Mouse (Mus musculus): ENCODE data around the gene Dcpp1. TPM values are rescaled to one million over a fixed set of nuclear protein-coding genes. Genes with fewer than 3 reads are reported as not detected.
"Not testable (repeated sequence)": the region's sequence is repeated elsewhere in the genome, so short reads cannot be mapped to it uniquely, and the experiment has no call there.

Dcpp1 gene
- polyA plus RNA-seq (2016; fragmentation: Nextera tagmentation; extraction: Ambion mirVana) = not detected in 2 replicates

DNA sequence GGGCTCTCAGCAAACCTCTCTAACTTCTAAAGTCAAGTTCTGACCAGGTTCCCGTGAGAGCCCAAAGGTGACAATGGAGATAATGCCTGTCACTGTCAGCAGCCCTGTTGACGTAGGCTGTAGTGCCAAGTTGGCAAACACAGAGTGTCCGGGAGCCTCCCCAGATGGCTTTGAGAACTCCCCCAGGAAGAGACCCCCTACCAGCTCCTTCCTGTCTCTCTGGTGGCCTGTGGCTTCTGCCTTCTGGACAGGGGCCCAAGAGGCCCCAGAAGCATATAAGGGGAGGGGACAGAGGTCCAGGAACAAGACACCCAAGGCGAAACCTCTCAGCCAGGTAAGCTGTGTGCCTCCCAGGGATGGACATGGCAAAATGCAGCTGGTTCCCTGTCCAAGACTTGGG, at the start of gene Dcpp1, which contains the start of gene Dcpp2:
Dcpp1 (plus strand) TSS at position 301 of the 400 bp plus-strand sequence.
Dcpp2 (plus strand) TSS at position 305 of the 400 bp plus-strand sequence.
- H3K9ac ChIP-seq (replicated peaks); ATAC-seq (ENCODE audit: insufficient number of reproducible peaks, insufficient read depth, low FRiP score, low TSS enrichment, low read depth); H3K4me1 ChIP-seq (replicated peaks); H3K4me3 ChIP-seq (replicated peaks); H3K27me3 ChIP-seq; H3K4me2 ChIP-seq; H3K9me3 ChIP-seq; H3K36me3 ChIP-seq; H3K27ac ChIP-seq: not testable (repeated sequence)
- WGBS = 80% methylated on average over 4 of the region's 4 CpGs

GRCm38 (mm10) chr17:23831201-23831600, 49.5 kb upstream of the Dcpp1 start:
- Histone ChIP-seq H3K27ac (no peak overlapping the region), H3K36me3 (peaks cover 11% of the 10 kb centered on the region), H3K9me3 (no peaks in the 10 kb centered on the region), H3K4me3 (replicated peaks) (no peak overlapping the region), H3K27me3 (peaks cover 31% of the 10 kb centered on the region), H3K9ac (replicated peaks) (no peak overlapping the region), H3K4me2 (no peak overlapping the region), H3K4me1 (replicated peaks) (peaks cover 12% of the 10 kb centered on the region; the same call in 1 of the 2 replicates)
- ATAC-seq (ENCODE audit: insufficient number of reproducible peaks, insufficient read depth, low FRiP score, low TSS enrichment, low read depth) = no peak
- 94% methylated on average over 1 of the region's 1 CpGs for WGBS

GRCm38 (mm10) chr17:23836006-23836575, 44.6 kb upstream of the Dcpp1 start, which contains the start of gene Prss33:
Gene Prss33, minus strand, starts transcription at chr17:23836056.
- no peak within 1 kb of the TSS for H3K27ac ChIP-seq
- H3K27me3 ChIP-seq = peaks cover 31% of the 10 kb centered on the region
- H3K4me3 ChIP-seq (replicated peaks) = no peak within 1 kb of the TSS
- no peak for ATAC-seq (ENCODE audit: insufficient number of reproducible peaks, insufficient read depth, low FRiP score, low TSS enrichment, low read depth)
- no peak within 1 kb of the TSS for H3K4me2 ChIP-seq
- no peaks in the 10 kb centered on the region for H3K9me3 ChIP-seq
- WGBS = 76% methylated on average over 8 of the region's 8 CpGs
- no peaks in the 10 kb centered on the region for H3K4me1 ChIP-seq (replicated peaks)
- no peaks in the 10 kb centered on the region for H3K36me3 ChIP-seq
- H3K9ac ChIP-seq (replicated peaks) = no peak within 1 kb of the TSS

DNA sequence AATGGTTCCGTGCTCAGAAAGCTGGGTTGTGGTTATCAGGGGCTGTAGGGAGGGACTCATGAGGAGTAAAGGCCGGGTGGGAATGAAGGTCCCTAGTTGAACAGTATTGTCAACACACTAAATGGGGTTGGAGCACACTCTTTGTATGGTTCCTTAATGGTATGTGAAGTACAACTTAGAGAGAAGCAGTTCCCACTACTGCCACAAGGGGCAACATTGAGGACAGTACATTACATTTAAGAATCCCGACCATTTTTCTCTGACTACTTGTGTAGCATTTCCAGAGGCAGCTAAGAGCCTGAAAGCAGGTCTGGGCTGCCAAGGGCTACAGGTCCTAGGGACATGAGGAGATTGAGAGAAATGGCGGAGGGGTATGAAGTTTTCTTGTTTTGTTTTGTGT, 39.5 kb upstream of the Dcpp1 start:
- no peaks in the 10 kb centered on the region for H3K9me3 ChIP-seq
- WGBS = 31% methylated on average over 4 of the region's 4 CpGs
- no peak overlapping the region for H3K4me2 ChIP-seq
- no peak for ATAC-seq (ENCODE audit: insufficient number of reproducible peaks, insufficient read depth, low FRiP score, low TSS enrichment, low read depth)
- H3K36me3 ChIP-seq = no peaks in the 10 kb centered on the region
- H3K27ac ChIP-seq = no peak overlapping the region
- H3K4me1 ChIP-seq (replicated peaks) = no peaks in the 10 kb centered on the region
- H3K4me3 ChIP-seq (replicated peaks) = no peak overlapping the region
- peaks cover 12% of the 10 kb centered on the region for H3K27me3 ChIP-seq
- no peak overlapping the region for H3K9ac ChIP-seq (replicated peaks)

DNA sequence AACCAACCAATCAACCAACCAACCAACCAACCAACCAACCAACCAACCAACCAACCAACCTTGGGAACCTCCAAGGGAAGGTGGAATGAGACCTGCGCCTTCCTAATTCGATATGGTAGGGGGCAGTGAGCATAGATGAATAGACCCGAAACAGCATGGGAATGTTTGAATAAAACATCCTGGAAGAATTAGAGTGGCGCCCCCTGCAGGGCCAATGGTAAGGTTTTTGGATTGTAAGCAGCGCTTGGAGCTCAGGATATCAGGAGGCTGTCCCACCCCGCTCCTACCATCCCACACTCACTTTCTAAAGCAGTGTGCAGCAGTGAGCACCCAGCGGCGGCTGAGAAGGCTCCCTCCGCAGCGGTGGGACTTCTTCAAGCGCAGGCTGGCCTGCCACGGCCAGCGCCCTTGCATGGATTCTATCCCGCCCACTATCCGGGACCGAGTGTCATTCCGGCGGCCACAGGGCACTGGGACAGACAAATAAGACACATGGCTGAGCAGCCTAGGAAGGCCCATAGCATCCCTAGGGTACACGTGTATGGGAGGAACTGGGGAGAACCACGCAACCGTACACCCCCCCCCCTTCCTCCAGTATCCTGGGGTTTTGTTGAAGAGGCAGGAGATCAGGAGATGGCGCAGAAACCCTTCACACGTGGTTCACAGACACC, 37.4 kb upstream of the Dcpp1 start:
- Histone ChIP-seq H3K9me3 (no peaks in the 10 kb centered on the region), H3K4me2 (peak overlapping the region; percentile 46), H3K4me3 (replicated peaks) (peak overlapping the region; percentile 24), H3K4me1 (replicated peaks) (no peaks in the 10 kb centered on the region), H3K27ac (no peak overlapping the region), H3K9ac (replicated peaks) (no peak overlapping the region), H3K36me3 (no peaks in the 10 kb centered on the region), H3K27me3 (peaks cover 12% of the 10 kb centered on the region)
- WGBS = 50% methylated on average over 23 of the region's 23 CpGs
- ATAC-seq (ENCODE audit: insufficient number of reproducible peaks, insufficient read depth, low FRiP score, low TSS enrichment, low read depth) = peak; percentile 44; the same call in 1 of the 2 replicates

GRCm38 (mm10) chr17:23843812-23844273, 36.8 kb upstream of the Dcpp1 start, which contains the start of the genes Prss32 and Prss41:
Gene Prss32, plus strand, starts transcription at chr17:23843855.
Gene Prss41, minus strand, starts transcription at chr17:23844172.
- Histone ChIP-seq H3K4me3 (replicated peaks) (peak within 1 kb of the TSS; percentile 24), H3K9ac (replicated peaks) (0 out of 2 replicates have a peak within 1 kb of the TSS, but pooled peaks have one; percentile 40)

GRCm38 (mm10) chr17:23850028-23850427, 30.6 kb upstream of the Dcpp1 start:
- ATAC-seq (ENCODE audit: insufficient number of reproducible peaks, insufficient read depth, low FRiP score, low TSS enrichment, low read depth) = no peak
- no peak overlapping the region for H3K4me3 ChIP-seq (replicated peaks)
- H3K9me3 ChIP-seq = no peaks in the 10 kb centered on the region; the same call in 1 of the 2 replicates
- H3K4me2 ChIP-seq = no peak overlapping the region
- H3K9ac ChIP-seq (replicated peaks) = no peak overlapping the region
- H3K36me3 ChIP-seq = no peaks in the 10 kb centered on the region
- H3K4me1 ChIP-seq (replicated peaks) = no peaks in the 10 kb centered on the region
- H3K27ac ChIP-seq = no peak overlapping the region
- H3K27me3 ChIP-seq = no peaks in the 10 kb centered on the region
- WGBS = 65% methylated on average over 2 of the region's 2 CpGs

More at GRCm38 (mm10) chr17:23843812-23844273, 36.8 kb upstream of the Dcpp1 start, which contains the start of the genes Prss32 and Prss41:
- H3K4me2 ChIP-seq = peak within 1 kb of the TSS; percentile 46
- H3K27ac ChIP-seq = no peak within 1 kb of the TSS
- ATAC-seq (ENCODE audit: insufficient number of reproducible peaks, insufficient read depth, low FRiP score, low TSS enrichment, low read depth) = peak; percentile 34; the same call in 1 of the 2 replicates
- H3K27me3 ChIP-seq = peaks cover 12% of the 10 kb centered on the region
- WGBS = 12% methylated on average over 19 of the region's 19 CpGs
- no peaks in the 10 kb centered on the region for H3K4me1 ChIP-seq (replicated peaks)
- H3K9me3 ChIP-seq = no peaks in the 10 kb centered on the region
- H3K36me3 ChIP-seq = no peaks in the 10 kb centered on the region

DNA sequence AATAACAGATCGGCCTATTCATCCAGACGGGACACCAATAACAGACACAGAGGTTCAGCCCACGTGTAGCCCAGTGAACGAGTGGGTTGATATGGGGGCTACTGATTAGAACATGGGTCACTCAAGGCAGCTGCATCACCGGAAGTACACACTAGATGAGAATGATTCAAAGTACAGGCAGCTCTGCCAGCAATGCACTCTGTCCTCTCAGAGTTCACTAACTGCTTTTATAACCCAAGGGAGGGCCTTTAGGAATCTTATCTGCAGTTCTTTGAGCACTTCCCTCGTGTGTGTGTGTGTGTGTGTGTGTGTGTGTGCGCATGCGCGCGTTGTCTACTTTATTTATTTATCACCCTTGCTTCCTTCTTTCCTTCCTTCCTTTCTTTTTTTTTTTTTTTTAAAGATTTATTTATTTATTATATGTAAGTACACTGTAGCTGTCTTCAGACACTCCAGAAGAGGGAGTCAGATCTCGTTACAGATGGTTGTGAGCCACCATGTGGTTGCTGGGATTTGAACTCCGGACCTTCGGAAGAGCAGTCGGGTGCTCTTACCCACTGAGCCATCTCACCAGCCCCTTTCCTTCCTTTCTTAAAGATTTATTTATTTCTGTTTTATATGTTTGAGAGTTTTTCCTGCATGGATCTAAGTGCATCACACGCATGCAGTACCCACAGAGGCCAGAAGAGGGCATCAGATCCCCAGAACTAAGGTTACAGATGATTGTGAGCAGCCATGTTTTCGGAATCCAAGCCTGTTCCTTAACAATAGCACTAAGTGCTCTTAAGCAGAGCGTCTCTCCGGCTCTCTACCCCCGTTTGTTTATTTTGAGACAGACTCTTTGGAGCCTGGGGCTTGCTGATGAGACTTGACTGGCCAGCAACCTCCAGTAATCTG, 29.6 kb upstream of the Dcpp1 start:
- Histone ChIP-seq H3K27ac (no peak overlapping the region), H3K27me3 (no peaks in the 10 kb centered on the region), H3K9me3 (no peaks in the 10 kb centered on the region; the same call in 1 of the 2 replicates), H3K9ac (replicated peaks) (0 out of 2 replicates have a peak overlapping the region, but pooled peaks have one; percentile 27), H3K4me1 (replicated peaks) (no peaks in the 10 kb centered on the region), H3K4me3 (replicated peaks) (no peak overlapping the region), H3K4me2 (no peak overlapping the region), H3K36me3 (no peaks in the 10 kb centered on the region)
- 61% methylated on average over 18 of the region's 19 CpGs for WGBS
- no peak for ATAC-seq (ENCODE audit: insufficient number of reproducible peaks, insufficient read depth, low FRiP score, low TSS enrichment, low read depth)

GRCm38 (mm10) chr17:23853292-23853691, 27.4 kb upstream of the Dcpp1 start:
- ATAC-seq (ENCODE audit: insufficient number of reproducible peaks, insufficient read depth, low FRiP score, low TSS enrichment, low read depth) = no peak
- 39% methylated on average over 5 of the region's 5 CpGs for WGBS
- Histone ChIP-seq H3K9ac (replicated peaks) (no peak overlapping the region), H3K4me1 (replicated peaks) (no peaks in the 10 kb centered on the region), H3K27ac (no peak overlapping the region), H3K27me3 (no peaks in the 10 kb centered on the region), H3K4me3 (replicated peaks) (no peak overlapping the region), H3K9me3 (no peaks in the 10 kb centered on the region; the same call in 1 of the 2 replicates), H3K36me3 (no peaks in the 10 kb centered on the region), H3K4me2 (no peak overlapping the region)

DNA sequence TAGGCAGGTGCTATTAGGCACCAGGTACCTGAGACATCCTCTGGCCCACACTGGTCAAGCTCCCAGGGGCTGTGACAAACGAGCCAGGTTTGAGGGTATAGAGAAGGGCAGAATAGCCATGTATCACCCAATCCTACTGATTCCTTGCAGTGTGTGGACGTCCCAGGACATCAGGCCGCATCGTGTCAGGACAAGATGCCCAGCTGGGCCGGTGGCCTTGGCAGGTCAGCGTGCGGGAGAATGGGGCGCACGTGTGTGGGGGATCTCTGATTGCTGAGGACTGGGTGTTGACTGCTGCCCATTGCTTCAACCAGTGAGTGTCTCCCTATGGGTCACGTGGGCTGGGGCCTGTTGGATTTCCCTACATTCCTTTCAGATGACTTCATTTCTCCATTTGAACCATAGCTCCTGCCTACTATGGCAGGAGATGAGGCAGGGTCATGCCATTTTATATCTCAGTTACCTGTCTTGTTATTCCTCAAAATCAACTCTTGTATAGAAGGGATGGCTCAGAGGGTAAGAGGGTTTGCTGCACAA, 26.4 kb upstream of the Dcpp1 start:
- Histone ChIP-seq H3K36me3 (no peaks in the 10 kb centered on the region), H3K4me3 (replicated peaks) (no peak overlapping the region), H3K27me3 (no peaks in the 10 kb centered on the region), H3K4me2 (no peak overlapping the region), H3K9me3 (no peaks in the 10 kb centered on the region; the same call in 1 of the 2 replicates), H3K4me1 (replicated peaks) (no peaks in the 10 kb centered on the region), H3K9ac (replicated peaks) (no peak overlapping the region), H3K27ac (no peak overlapping the region)
- ATAC-seq (ENCODE audit: insufficient number of reproducible peaks, insufficient read depth, low FRiP score, low TSS enrichment, low read depth) = no peak
- WGBS = 87% methylated on average over 10 of the region's 10 CpGs
